Mouse (Mus musculus): Measurements from ENCODE around the gene Higd1c.
"Not testable (repeated sequence)": the region's sequence is repeated elsewhere in the genome, so short reads cannot be mapped to it uniquely, and the experiment has no call there.

Gene Higd1c

DNA sequence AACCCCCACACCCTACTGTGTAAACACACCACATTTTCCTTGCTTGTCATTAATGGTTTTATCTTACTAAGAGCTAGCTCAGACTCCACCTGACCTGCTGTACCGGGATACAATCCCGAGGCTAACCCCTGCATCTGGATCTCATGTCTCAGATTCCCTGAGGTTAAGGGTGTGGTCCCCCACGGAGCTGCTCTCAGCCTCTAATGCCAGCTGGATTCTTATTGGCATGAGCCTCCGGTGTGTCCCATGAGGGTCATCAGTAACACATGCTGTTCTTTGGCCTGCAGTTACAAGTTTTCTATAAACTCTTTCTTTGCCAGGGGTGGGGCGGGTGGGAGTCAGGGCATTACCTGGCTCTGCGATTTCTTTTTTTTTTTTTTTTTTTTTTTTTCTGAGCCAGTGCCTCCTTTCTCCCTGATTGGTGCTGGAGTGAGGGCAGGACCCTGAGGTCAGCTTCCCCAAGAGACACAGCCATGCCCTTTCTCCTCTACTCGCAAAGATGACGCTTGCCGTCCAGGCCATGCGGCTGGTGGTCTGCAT, 11.6 kb upstream of the Higd1c start, which contains the start of the genes Methig1 and Mettl7a2:
Gene Methig1, plus strand, starts transcription at position 439 of the 540 bp plus-strand sequence.
Gene Mettl7a2, plus strand, starts transcription at position 490 of the 540 bp plus-strand sequence.
- in situ Hi-C loops (cut with MboI; ENCODE audit: unreplicated experiment in 2 of 2), result no loop called here

GRCm38 (mm10) chr15:100353399-100353798, 10.9 kb upstream of the Higd1c start:
- in situ Hi-C loops (cut with MboI; ENCODE audit: unreplicated experiment in 2 of 2), result not testable (repeated sequence)

- in situ Hi-C loops (cut with MboI; ENCODE audit: unreplicated experiment in 2 of 2), result no loop called here
Measured at GRCm38 (mm10) chr15:100355876-100356275, 8.5 kb upstream of the Higd1c start.

DNA sequence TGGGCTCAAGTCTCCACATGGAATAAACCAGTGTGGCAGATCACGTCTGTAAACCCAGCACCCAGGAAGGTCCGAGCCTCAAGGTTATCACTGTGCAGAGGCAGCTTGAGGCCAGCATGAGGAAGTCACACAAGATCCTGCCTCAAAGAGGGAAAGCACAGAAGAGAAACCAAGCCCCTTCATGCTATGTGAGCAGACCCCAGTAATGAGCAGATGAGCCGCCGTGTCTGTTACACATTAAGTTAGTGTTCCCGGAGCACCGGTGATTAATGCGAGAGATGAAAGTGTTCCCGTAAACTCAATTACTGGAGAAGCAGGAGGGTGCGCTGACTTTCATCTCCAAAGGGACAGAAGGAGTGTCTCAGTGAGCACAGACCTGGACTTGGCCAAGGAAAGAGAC, 1.6 kb downstream of the Higd1c start:
- in situ Hi-C loops (cut with MboI; ENCODE audit: unreplicated experiment in 2 of 2), result not testable (repeated sequence)

GRCm38 (mm10) chr15:100367119-100367518, 2.8 kb downstream of the Higd1c start:
- in situ Hi-C loops (cut with MboI; ENCODE audit: unreplicated experiment in 2 of 2), result no loop called here

DNA sequence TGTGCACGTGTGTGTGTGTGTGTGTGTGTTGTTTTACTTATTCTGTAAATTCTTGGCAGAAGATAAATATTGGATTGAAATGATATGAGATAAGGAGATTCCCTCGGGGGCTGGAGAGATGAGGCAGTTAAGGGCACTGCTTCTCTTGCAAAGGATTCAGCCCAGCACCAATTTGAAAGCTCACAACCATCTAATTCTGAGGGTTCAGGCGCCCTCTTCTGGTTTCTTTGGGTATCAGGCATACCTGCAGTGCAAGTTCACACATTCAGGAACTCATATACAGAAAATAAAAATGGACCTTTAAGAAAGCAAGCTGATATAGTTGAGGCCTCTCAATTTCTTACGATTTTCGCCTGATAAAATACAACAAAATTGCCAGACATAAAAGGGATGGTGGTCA, 10.7 kb downstream of the Higd1c start:
- in situ Hi-C loops (cut with MboI; ENCODE audit: unreplicated experiment in 2 of 2), result no loop called here

DNA sequence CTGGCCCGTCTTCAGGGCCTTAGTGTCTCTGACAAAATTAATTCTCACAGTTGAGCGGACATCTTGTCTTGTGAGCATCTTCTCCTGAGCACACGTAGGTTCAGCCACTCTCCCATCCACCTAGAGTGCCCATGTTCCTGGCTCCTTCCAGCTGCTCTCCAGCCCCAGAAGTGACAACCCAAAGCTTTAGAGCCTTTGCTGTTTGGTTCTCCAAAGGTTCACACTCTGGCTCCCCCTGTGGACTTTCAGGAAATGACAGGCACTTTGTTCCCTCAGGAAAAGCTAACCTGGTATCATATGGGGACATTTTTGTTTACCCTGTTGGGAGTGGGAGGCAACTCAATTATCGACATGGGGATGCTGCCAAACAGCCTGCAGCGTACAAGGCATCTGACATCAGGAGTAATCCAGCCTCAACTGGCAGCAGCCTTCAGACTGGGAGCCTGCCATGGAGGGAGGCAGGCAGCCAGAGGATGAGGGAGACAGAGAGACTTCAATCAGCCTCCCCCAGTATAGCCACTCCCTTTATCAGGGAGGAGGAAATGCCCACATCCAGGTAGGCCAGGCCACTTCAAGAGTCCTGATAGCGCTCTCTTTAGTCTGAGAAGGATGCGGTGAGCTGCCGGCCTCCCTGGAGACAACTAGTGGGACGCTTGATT, 13.6 kb downstream of the Higd1c start:
- in situ Hi-C loops (cut with MboI; ENCODE audit: unreplicated experiment in 2 of 2), result not testable (repeated sequence)

- in situ Hi-C loops (cut with MboI; ENCODE audit: unreplicated experiment in 2 of 2), result loop anchor here in 1 of 2 experiments (10.0 kb wide), 1 partner anchor 65 kb away; no protein-coding TSS in a partner anchor
Measured at GRCm38 (mm10) chr15:100379658-100380057, 15.3 kb downstream of the Higd1c start.

- in situ Hi-C loops (cut with MboI; ENCODE audit: unreplicated experiment in 2 of 2), result loop anchor here in 1 of 2 experiments (10.0 kb wide), 1 partner anchor 65 kb away; no protein-coding TSS in a partner anchor
Measured at GRCm38 (mm10) chr15:100380104-100380503, 15.8 kb downstream of the Higd1c start.

DNA sequence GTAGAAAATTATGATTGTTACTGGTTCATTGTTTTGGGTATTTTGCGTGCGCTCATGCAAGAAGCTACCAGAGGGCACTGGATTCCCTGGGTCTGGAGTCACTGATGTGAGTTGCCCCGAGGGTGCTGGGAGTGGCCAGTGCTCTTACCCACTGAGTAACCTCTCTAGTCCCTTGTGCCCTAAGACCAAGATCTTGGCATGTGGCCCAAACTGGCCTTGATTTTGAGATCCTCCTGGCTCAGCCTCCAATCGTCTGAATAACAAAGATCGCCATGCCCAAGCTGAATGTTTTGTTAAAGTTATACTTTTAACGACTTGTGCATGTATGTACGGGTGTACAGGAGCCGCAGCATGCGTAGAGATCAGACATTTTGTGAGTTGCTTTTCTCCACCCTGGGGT, 21.4 kb downstream of the Higd1c start:
- in situ Hi-C loops (cut with MboI; ENCODE audit: unreplicated experiment in 2 of 2), result loop anchor here in 1 of 2 experiments (10.0 kb wide), 1 partner anchor 59 kb away; no protein-coding TSS in a partner anchor

DNA sequence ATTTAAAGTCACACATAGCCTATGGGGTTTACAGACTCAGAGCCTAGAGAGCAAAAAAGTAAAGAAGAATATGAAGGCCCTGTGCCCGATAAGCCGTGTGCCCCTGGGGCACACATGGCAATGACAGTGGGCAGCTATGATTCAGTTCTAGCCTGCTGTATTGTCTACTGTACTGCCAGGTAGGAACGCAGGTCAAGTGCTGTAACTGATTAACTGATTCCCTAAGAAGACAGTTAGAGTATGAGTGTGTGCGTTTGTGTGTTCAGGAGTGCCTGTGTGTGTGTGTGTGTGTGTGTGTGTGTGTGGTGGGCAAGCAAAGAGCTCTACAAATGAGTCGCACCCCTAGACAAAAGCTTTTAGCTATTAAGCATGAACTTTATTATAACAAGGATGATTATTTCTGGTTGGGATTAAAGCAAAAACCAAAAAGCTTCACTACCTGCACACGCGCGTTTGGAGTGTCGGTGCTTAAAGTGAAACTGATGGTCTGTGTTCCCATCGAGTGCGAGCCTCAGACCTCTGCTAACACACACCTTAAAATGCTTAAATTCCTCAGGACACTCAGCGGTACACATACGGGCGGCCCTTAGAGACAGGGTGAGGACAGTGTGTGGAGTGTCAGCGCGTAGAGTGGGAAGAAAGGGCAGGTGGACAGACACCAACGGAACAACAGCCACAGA, 23.3 kb downstream of the Higd1c start:
- in situ Hi-C loops (cut with MboI; ENCODE audit: unreplicated experiment in 2 of 2), result loop anchor here in 1 of 2 experiments (10.0 kb wide), 1 partner anchor 57 kb away; no protein-coding TSS in a partner anchor

GRCm38 (mm10) chr15:100388224-100388835, 24.0 kb downstream of the Higd1c start:
- in situ Hi-C loops (cut with MboI; ENCODE audit: unreplicated experiment in 2 of 2), result loop anchor here in 1 of 2 experiments (10.0 kb wide), 1 partner anchor 56 kb away; no protein-coding TSS in a partner anchor

DNA sequence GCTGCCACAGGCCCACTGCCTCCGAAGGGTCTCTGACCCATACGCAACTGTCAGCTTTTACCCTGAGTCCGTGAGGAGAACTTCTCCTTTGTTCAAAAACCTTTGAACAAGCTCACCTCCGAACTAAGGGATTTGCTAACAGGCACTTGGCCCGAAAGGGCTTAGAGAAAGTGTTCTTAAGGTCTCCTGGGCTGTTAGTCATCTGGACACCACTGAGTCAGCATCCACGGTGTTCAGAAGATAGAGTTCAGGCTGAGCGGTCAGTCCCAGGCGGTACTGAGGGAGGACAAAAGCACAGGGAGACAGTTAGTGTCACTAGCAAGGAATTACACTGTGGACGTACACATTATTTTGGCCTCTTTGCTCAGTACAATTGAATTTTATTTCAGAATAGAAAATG, 24.5 kb downstream of the Higd1c start:
- in situ Hi-C loops (cut with MboI; ENCODE audit: unreplicated experiment in 2 of 2), result loop anchor here in 1 of 2 experiments (10.0 kb wide), 1 partner anchor 56 kb away; no protein-coding TSS in a partner anchor

- in situ Hi-C loops (cut with MboI; ENCODE audit: unreplicated experiment in 2 of 2), result loop anchor here in 1 of 2 experiments (10.0 kb wide), 1 partner anchor 54 kb away; no protein-coding TSS in a partner anchor
Measured at GRCm38 (mm10) chr15:100391066-100391465, 26.7 kb downstream of the Higd1c start.

- in situ Hi-C loops (cut with MboI; ENCODE audit: unreplicated experiment in 2 of 2), result loop anchor here in 1 of 2 experiments (10.0 kb wide), 1 partner anchor 53 kb away; no protein-coding TSS in a partner anchor
Measured at GRCm38 (mm10) chr15:100391599-100391998, 27.3 kb downstream of the Higd1c start.

DNA sequence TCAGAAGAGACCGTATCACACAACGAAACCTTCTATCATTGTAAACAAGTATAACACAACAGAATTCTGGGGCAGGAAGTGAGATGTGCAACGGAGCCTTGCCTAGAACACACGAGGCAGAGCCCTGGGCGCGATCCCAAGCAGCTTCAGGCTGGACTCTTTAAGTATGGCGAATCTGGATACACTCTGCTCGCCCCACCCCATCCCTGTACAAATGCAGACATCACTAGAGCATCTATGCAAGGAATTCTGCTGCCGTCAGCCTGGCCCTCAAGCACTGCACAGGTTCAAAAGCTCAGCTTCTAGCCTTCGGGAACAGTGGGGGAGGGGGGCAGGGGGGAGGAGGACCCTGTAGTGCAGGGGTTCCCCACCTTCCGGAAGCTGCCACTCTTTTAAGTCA, 28.7 kb downstream of the Higd1c start:
- in situ Hi-C loops (cut with MboI; ENCODE audit: unreplicated experiment in 2 of 2), result loop anchor here in 1 of 2 experiments (10.0 kb wide), 1 partner anchor 52 kb away; no protein-coding TSS in a partner anchor

GRCm38 (mm10) chr15:100395561-100395960, 31.2 kb downstream of the Higd1c start:
- in situ Hi-C loops (cut with MboI; ENCODE audit: unreplicated experiment in 2 of 2), result loop anchor here in 1 of 2 experiments (10.0 kb wide), 1 partner anchor 49 kb away; no protein-coding TSS in a partner anchor

GRCm38 (mm10) chr15:100400592-100401250, 36.4 kb downstream of the Higd1c start:
- in situ Hi-C loops (cut with MboI; ENCODE audit: unreplicated experiment in 2 of 2), result no loop called here

DNA sequence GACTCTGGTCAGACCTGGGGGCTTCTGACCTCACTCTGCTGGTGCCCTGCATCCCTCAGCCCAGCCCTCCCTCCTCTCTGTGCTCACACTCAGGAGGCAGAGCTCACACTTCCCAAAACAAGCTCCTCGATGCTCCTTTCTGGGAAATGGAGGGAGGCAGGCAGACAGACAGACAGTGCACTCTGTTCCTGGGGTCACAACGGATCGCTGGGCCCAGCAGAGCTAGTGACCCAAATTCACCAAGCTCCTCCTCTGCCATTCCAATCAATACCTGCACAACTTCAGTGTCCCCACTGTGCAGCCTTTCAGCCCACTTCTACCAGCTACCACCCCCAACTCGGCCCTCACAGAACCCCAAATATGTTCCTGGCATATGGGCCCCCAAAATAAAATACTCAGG, 37.5 kb downstream of the Higd1c start:
- in situ Hi-C loops (cut with MboI; ENCODE audit: unreplicated experiment in 2 of 2), result no loop called here

DNA sequence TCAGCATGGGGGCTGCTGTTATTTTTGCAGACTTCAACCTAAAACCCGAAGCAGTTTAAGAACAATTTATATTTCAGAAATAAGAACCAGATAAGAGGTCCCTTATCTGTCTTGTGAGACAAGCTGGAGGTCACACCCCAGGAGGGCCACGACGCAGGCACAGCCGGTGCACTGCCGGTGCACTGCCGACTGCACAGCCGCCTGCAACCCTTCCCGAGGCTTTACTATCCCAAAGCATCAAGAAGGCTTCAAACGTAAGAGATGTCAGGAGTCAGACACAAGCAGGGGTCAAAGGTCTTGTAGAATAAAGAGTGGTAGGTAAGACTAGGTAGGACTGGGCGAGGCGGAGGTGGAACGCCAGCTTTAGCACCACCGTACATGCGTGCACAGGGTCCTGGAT, 38.0 kb downstream of the Higd1c start:
- in situ Hi-C loops (cut with MboI; ENCODE audit: unreplicated experiment in 2 of 2), result no loop called here

Data from v-Abl transformed pro-B cells (cell line).